Mouse (Mus musculus) stomach, postnatal 0 days (tissue): ENCODE measurements around the gene Gm28539. TPM values are rescaled to one million over a fixed set of nuclear protein-coding genes. Genes with fewer than 3 reads are reported as not detected.

Source experiments
- ATAC-seq: fragments of 200-750 bp; cut with Nextera tagmentation; 2 replicates; pipeline ENCODE4 v1.8.0; 2017; ENCODE audit not compliant: low FRiP score, low TSS enrichment
- DNase-seq: peaks from one replicate; pipeline ENCODE4 v3.0.0-alpha.2; 2016; ENCODE audit warnings: low spot score
- H3K27ac ChIP-seq: fragments of 300-500 bp; sonication (generic); replicated peaks from 2 replicates; pipeline ENCODE4 v1.5.1; 2014; ENCODE audit warnings: mild to moderate bottlenecking, control low read depth
- H3K27me3 ChIP-seq: fragments of 300-500 bp; sonication (generic); 2 replicates; pipeline ENCODE4 v1.6.1; 2014; ENCODE audit warnings: low read length; ENCODE audit not compliant: control insufficient read depth, insufficient read depth
- H3K36me3 ChIP-seq: fragments of 300-500 bp; sonication (generic); 2 replicates; pipeline ENCODE4 v1.6.1; 2014; ENCODE audit warnings: low read length, mixed read lengths; ENCODE audit not compliant: control insufficient read depth, insufficient read depth
- H3K4me1 ChIP-seq: fragments of 300-500 bp; sonication (generic); replicated peaks from 2 replicates; pipeline ENCODE4 v1.6.1; 2014; ENCODE audit warnings: antibody characterized with exemption; ENCODE audit not compliant: control insufficient read depth, insufficient read depth
- H3K4me2 ChIP-seq: fragments of 300-500 bp; sonication (generic); replicated peaks from 2 replicates; pipeline ENCODE4 v1.6.1; 2014; ENCODE audit warnings: low read depth, mild to moderate bottlenecking, control low read depth, moderate library complexity
- H3K4me3 ChIP-seq: fragments of 300-500 bp; sonication (generic); 2 replicates; pipeline ENCODE4 v1.5.1; 2014; ENCODE audit warnings: low read depth, low read length, control low read depth
- H3K9ac ChIP-seq: fragments of 300-500 bp; sonication (generic); 2 replicates; pipeline ENCODE4 v1.6.1; 2014; ENCODE audit warnings: mild to moderate bottlenecking, low read length, control low read depth, mixed read lengths
- H3K9me3 ChIP-seq: fragments of 300-500 bp; sonication (generic); 2 replicates; pipeline ENCODE4 v1.6.1; 2016; ENCODE audit warnings: low read length; ENCODE audit not compliant: control insufficient read depth
- CTCF ChIP-seq: IDR thresholded peaks from 2 replicates; pipeline ENCODE4 v1.5.1; 2016; ENCODE audit warnings: antibody characterized with exemption, low read depth, mild to moderate bottlenecking, moderate library complexity
- EP300 ChIP-seq: optimal IDR thresholded peaks from 2 replicates; pipeline ENCODE3; 2016; ENCODE audit warnings: antibody characterized with exemption
- WGBS: fragments of 180-500 bp; shearing (Covaris S2); extraction: QIAGEN DNeasy Blood & Tissue Kit; methylation state at CpG from one replicate; pipeline ENCODE4 v1.1.7; 2014; 5-methylcytosine and 5-hydroxymethylcytosine counted together
- polyA plus RNA-seq: library from polyadenylated mRNA; unstranded; fragments of >200 nt; fragmentation: Nextera tagmentation; extraction: Ambion mirVana; gene quantifications from 2 replicates; pipeline ENCODE4 v1.2.1, GENCODE M21; 2015

The Gm28539 gene
- polyA plus RNA-seq, 1 experiment from 2014 or later, result not detected

- H3K9me3 ChIP-seq, result no peaks in the 10 kb centered on the region
- WGBS, result under 1% methylated on average over 17 of the region's 17 CpGs
- H3K27me3 ChIP-seq, result no peaks in the 10 kb centered on the region
- H3K4me1 ChIP-seq, result no peaks in the 10 kb centered on the region
- no peak for TF ChIP-seq EP300
- TF ChIP-seq CTCF, result no peak
- peaks cover 7% of the 10 kb centered on the region for H3K36me3 ChIP-seq
- peak overlapping the region; percentile 79 for H3K4me3 ChIP-seq
- DNase-seq (no peak), ATAC-seq (no peak; the same call in 1 of the 2 replicates)
- H3K4me2 ChIP-seq, result peak overlapping the region; percentile 90
- peak overlapping the region; percentile 96 for H3K27ac ChIP-seq
- H3K9ac ChIP-seq, result peak overlapping the region; percentile 90
These were observed 39.7 kb downstream of the Gm28539 start for GRCm38 (mm10) chr16:18876091-18876441.

- no peaks in the 10 kb centered on the region for H3K27me3 ChIP-seq
- no peaks in the 10 kb centered on the region for H3K4me1 ChIP-seq
- peak; percentile 68 for TF ChIP-seq EP300
- TF ChIP-seq CTCF, result no peak
- under 1% methylated on average over 78 of the region's 93 CpGs for WGBS
- ATAC-seq (peak; percentile 97), DNase-seq (peak; percentile 96)
- peaks cover 7% of the 10 kb centered on the region for H3K36me3 ChIP-seq
- H3K4me2 ChIP-seq, result peak within 1 kb of the TSS; percentile 90
- peak within 1 kb of the TSS; percentile 79 for H3K4me3 ChIP-seq
- H3K9me3 ChIP-seq, result no peaks in the 10 kb centered on the region
- H3K27ac ChIP-seq, result peak within 1 kb of the TSS; percentile 96
- H3K9ac ChIP-seq, result peak within 1 kb of the TSS; percentile 90
These were observed 40.3 kb downstream of the Gm28539 start, which contains the start of the genes Mrpl40 and Hira for GRCm38 (mm10) chr16:18876442-18877308. Mrpl40 (minus strand) TSS chr16:18876862. Hira (plus strand) TSS chr16:18877037.

- Histone ChIP-seq H3K27ac (peak overlapping the region; percentile 96), H3K36me3 (0 out of 2 replicates have a peak, but pooled peaks cover 2% of the 10 kb centered on the region), H3K9ac (peak overlapping the region; percentile 90), H3K27me3 (no peaks in the 10 kb centered on the region), H3K9me3 (no peaks in the 10 kb centered on the region), H3K4me1 (no peaks in the 10 kb centered on the region), H3K4me3 (peak overlapping the region; percentile 79), H3K4me2 (peak overlapping the region; percentile 90)
- ATAC-seq, result peak; percentile 28; the same call in 1 of the 2 replicates
- no peak for TF ChIP-seq EP300
- TF ChIP-seq CTCF, result peak; percentile 67
- peak; percentile 67 for DNase-seq
- under 1% methylated on average over 41 of the region's 43 CpGs for WGBS
These were observed 41.2 kb downstream of the Gm28539 start for GRCm38 (mm10) chr16:18877386-18878090.

- no peaks in the 10 kb centered on the region for H3K4me1 ChIP-seq
- H3K27ac ChIP-seq, result peak overlapping the region; percentile 96
- 21% methylated on average over 20 of the region's 20 CpGs for WGBS
- H3K9ac ChIP-seq, result peak overlapping the region; percentile 90
- TF ChIP-seq CTCF (no peak; the same call in 1 of the 2 replicates), EP300 (no peak)
- H3K9me3 ChIP-seq, result no peaks in the 10 kb centered on the region
- DNase-seq (no peak), ATAC-seq (no peak)
- no peaks in the 10 kb centered on the region for H3K27me3 ChIP-seq
- peak overlapping the region; percentile 90 for H3K4me2 ChIP-seq
- H3K4me3 ChIP-seq, result peak overlapping the region; percentile 79
- 0 out of 2 replicates have a peak, but pooled peaks cover 2% of the 10 kb centered on the region for H3K36me3 ChIP-seq
These were observed 41.8 kb downstream of the Gm28539 start for GRCm38 (mm10) chr16:18878091-18878720.

GRCm38 (mm10) chr16:18884044-18884443 lies 47.7 kb downstream of the Gm28539 start:
- no peak overlapping the region for H3K4me3 ChIP-seq
- no peaks in the 10 kb centered on the region for H3K9me3 ChIP-seq

More at GRCm38 (mm10) chr16:18884044-18884443, 47.7 kb downstream of the Gm28539 start:
- TF ChIP-seq CTCF (no peak), EP300 (no peak)
- DNase-seq (no peak), ATAC-seq (no peak)
- H3K9ac ChIP-seq, result no peak overlapping the region
- no peaks in the 10 kb centered on the region for H3K36me3 ChIP-seq
- H3K27me3 ChIP-seq, result no peaks in the 10 kb centered on the region
- no peaks in the 10 kb centered on the region for H3K4me1 ChIP-seq
- no peak overlapping the region for H3K27ac ChIP-seq
- H3K4me2 ChIP-seq, result no peak overlapping the region
